Mouse (Mus musculus): Measurements from ENCODE around the gene Dld. TPM values are rescaled to one million over a fixed set of nuclear protein-coding genes. Genes with fewer than 3 reads are reported as not detected.

Dld gene
- total and polyA plus RNA-seq, 2 experiments from 2014 or later: 57.5 to 114 TPM

DNA sequence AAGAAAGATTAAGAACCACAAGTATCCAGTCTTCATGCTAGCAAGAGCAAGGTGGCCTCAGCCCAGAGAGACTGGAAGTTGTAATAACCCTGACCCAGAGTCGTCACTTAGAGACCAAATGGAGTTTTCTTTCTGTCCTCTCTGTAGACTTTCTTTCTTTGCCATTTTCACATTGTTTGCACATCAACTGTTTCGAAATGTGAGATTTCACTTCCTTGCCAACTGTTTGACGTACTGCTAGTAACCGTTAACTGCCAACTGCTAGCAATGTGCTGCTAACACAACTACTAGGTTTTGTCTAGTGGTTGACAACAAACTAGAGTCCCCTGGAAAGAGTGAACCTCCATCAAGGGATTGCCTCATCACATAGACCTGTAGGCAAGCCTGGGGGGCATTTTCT, 68.1 kb downstream of the Dld start:
- H3K27ac ChIP-seq (ENCODE audit: low read depth, low read length): no peak overlapping the region
- no peak overlapping the region for H3K4me3 ChIP-seq (ENCODE audit: low read depth, low read length)
- no peaks in the 10 kb centered on the region for H3K4me1 ChIP-seq (ENCODE audit: insufficient read depth)
- no peak overlapping the region for H3K9ac ChIP-seq
- DNase-seq: no peak
- no peak for ATAC-seq
- 0 out of 2 replicates have a peak, but pooled peaks cover 11% of the 10 kb centered on the region for H3K36me3 ChIP-seq (ENCODE audit: insufficient read depth)
- H3K4me2 ChIP-seq (ENCODE audit: low read depth): no peak overlapping the region
- WGBS: 73% methylated on average over 4 of the region's 4 CpGs
- H3K27me3 ChIP-seq (ENCODE audit: insufficient read depth, low read length): no peaks in the 10 kb centered on the region
- no peaks in the 10 kb centered on the region for H3K9me3 ChIP-seq (ENCODE audit: low read length)
- no peak for TF ChIP-seq CTCF (IDR thresholded peaks at IDR 0.05; ENCODE audit: low read depth)

DNA sequence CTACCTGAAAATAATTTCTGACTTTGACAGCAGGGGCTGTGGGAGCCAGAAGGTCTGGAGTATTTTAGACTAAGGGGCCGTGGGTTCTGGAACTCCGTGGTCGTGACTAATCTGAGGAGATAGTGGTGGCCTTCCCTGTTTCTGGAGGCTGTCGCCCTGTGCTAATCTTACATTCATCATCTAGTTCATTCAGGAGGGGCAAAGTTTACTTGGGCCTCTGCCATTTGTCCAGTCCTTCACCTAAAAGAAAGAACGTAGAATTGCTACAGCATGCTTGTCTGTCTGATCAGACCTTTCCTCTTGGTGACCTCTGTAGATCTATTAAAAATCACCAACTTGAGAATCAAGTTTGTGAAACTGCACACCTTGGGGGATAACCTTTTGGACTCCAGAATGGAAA, 69.0 kb downstream of the Dld start:
- ATAC-seq: no peak
- WGBS: 87% methylated on average over 5 of the region's 5 CpGs
- Histone ChIP-seq H3K27me3 (ENCODE audit: insufficient read depth, low read length) (no peaks in the 10 kb centered on the region), H3K9ac (no peak overlapping the region), H3K36me3 (ENCODE audit: insufficient read depth) (0 out of 2 replicates have a peak, but pooled peaks cover 6% of the 10 kb centered on the region), H3K4me2 (ENCODE audit: low read depth) (no peak overlapping the region), H3K4me1 (ENCODE audit: insufficient read depth) (no peaks in the 10 kb centered on the region), H3K9me3 (ENCODE audit: low read length) (no peaks in the 10 kb centered on the region), H3K27ac (ENCODE audit: low read depth, low read length) (no peak overlapping the region), H3K4me3 (ENCODE audit: low read depth, low read length) (no peak overlapping the region)
- TF ChIP-seq CTCF (IDR thresholded peaks at IDR 0.05; ENCODE audit: low read depth): no peak
- DNase-seq: no peak

Other genes starting within 250 kb of the Dld start
- gene Gm6993, start 110.7 kb downstream of the Dld start, total RNA-seq (2014; rRNA removed): not detected in 2 replicates
- not detected in 2 replicates for gene Gm6993, start 110.7 kb downstream of the Dld start, polyA plus RNA-seq (2015; fragmentation: Nextera tagmentation; extraction: Ambion mirVana)
- 25.3 and 33.4 TPM in 2 replicates for gene Lamb1, start 86.2 kb downstream of the Dld start, total RNA-seq (2014; rRNA removed)
- 10.2 and 12.1 TPM in 2 replicates for gene Lamb1, start 86.2 kb downstream of the Dld start, polyA plus RNA-seq (2015; fragmentation: Nextera tagmentation; extraction: Ambion mirVana)
- gene Slc26a3, start 39.4 kb upstream of the Dld start, total RNA-seq (2014; rRNA removed): 0.46 TPM in 1 of 2 replicates, not detected in the other
- 0.14 TPM in 1 of 2 replicates, not detected in the other for gene Slc26a3, start 39.4 kb upstream of the Dld start, polyA plus RNA-seq (2015; fragmentation: Nextera tagmentation; extraction: Ambion mirVana)
- 19.1 and 25.9 TPM in 2 replicates for gene Cbll1, start 148.2 kb upstream of the Dld start, total RNA-seq (2014; rRNA removed)
- gene Cbll1, start 148.2 kb upstream of the Dld start, polyA plus RNA-seq (2015; fragmentation: Nextera tagmentation; extraction: Ambion mirVana): 18.1 and 22.5 TPM in 2 replicates
- gene Slc26a4, start 208.5 kb upstream of the Dld start, total RNA-seq (2014; rRNA removed): 0.23 and 0.81 TPM in 2 replicates
- 0.26 and 0.31 TPM in 2 replicates for gene Slc26a4, start 208.5 kb upstream of the Dld start, polyA plus RNA-seq (2015; fragmentation: Nextera tagmentation; extraction: Ambion mirVana)

Data from forebrain, postnatal 0 days (tissue).